Mouse (Mus musculus) ES-E14 (cell line): ENCODE data around the gene Atg4a-ps.

Experiments used
- CHD2 ChIP-seq: IDR thresholded peaks from 2 replicates; pipeline ENCODE4 v1.6.1; 2014; ENCODE audit warnings: mild to moderate bottlenecking, low read depth, low read length, inconsistent platforms
- HCFC1 ChIP-seq: IDR thresholded peaks from 2 replicates; pipeline ENCODE4 v1.6.1; 2012; ENCODE audit warnings: low read length, inconsistent platforms, borderline replicate concordance; ENCODE audit not compliant: insufficient read depth
- MAFK ChIP-seq: IDR thresholded peaks from 2 replicates; pipeline ENCODE4 v1.6.1; 2014; ENCODE audit warnings: mild to moderate bottlenecking, low read depth, low read length, inconsistent platforms; ENCODE audit not compliant: insufficient read depth
- ZC3H11A ChIP-seq: IDR thresholded peaks from 2 replicates; pipeline ENCODE4 v1.6.1; 2012; ENCODE audit warnings: low read depth, mild to moderate bottlenecking, inconsistent platforms, low read length, borderline replicate concordance
- ZNF384 ChIP-seq: IDR thresholded peaks from 2 replicates; pipeline ENCODE4 v1.6.1; 2012; ENCODE audit warnings: low read depth, low read length, inconsistent platforms

DNA sequence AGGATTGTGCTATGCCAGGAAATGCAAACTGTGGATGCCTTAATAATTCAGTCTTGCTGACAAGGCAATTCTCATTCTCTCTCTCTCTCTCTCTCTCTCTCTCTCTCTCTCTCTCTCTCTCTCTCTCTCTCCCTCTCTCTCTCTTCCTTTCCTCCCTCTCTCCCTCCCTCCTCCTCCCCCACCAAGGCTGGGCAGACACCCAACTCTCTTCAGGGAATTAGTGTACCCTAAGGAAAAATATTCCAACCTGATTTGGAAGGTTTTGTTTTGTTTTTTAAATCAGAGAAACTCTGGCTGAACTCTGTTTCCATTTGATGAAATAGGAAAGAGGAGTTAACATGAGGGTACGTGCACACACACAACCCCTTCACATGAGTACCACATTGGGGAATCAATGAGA, 44.3 kb downstream of the Atg4a-ps start:
- TF ChIP-seq ZNF384 = no peak
- TF ChIP-seq ZC3H11A = no peak
- TF ChIP-seq CHD2 = no peak
- no peak for TF ChIP-seq MAFK
- no peak for TF ChIP-seq HCFC1
